Mouse (Mus musculus) brown adipose tissue, adult 24 weeks (tissue): ENCODE data around the gene Exoc3. TPM values are rescaled to one million over a fixed set of nuclear protein-coding genes. Genes with fewer than 3 reads are reported as not detected.

Experiments used
- polyA plus RNA-seq: library from polyadenylated mRNA; stranded (reverse); fragments of >200 nt; gene quantifications from 2 replicates; pipeline ENCODE4 v1.2.4, GENCODE M21; 2012; ENCODE audit not compliant: missing spikeins, insufficient read depth, insufficient read length

The Exoc3 gene
- polyA plus RNA-seq, 1 experiment, result 46.9 TPM

Other genes with a start within 250 kb of the Exoc3 start
- gene Zdhhc11, start 244.9 kb downstream of the Exoc3 start, polyA plus RNA-seq, result not detected in 2 replicates
- 15.1 and 18.7 TPM in 2 replicates for gene Tppp, start 199.3 kb downstream of the Exoc3 start, polyA plus RNA-seq
- 1.8 and 1.9 TPM in 2 replicates for gene Cep72, start 146.4 kb downstream of the Exoc3 start, polyA plus RNA-seq
- gene Slc9a3, start 87.3 kb downstream of the Exoc3 start, polyA plus RNA-seq, result not detected in 2 replicates
- gene Ahrr, start 83.6 kb upstream of the Exoc3 start, polyA plus RNA-seq, result not detected in 2 replicates
- 98.6 and 99.7 TPM in 2 replicates for gene Pdcd6, start 108.8 kb upstream of the Exoc3 start, polyA plus RNA-seq
- 1,578 and 1,653 TPM in 2 replicates for gene Sdha, start 141.5 kb upstream of the Exoc3 start, polyA plus RNA-seq
- 36.3 and 51.4 TPM in 2 replicates for gene Ccdc127, start 141.6 kb upstream of the Exoc3 start, polyA plus RNA-seq
- gene Lrrc14b, start 155.3 kb upstream of the Exoc3 start, polyA plus RNA-seq, result 2.3 and 3.4 TPM in 2 replicates
- 4.0 and 4.8 TPM in 2 replicates for gene Zfp72, start 182.1 kb upstream of the Exoc3 start, polyA plus RNA-seq
- gene Ftl1-ps1, start 191.0 kb upstream of the Exoc3 start, polyA plus RNA-seq, result 175 and 212 TPM in 2 replicates